Mouse (Mus musculus) bone marrow, adult 2 months (tissue): Measurements from ENCODE around the gene Hist1h2bl.

Source experiments
- CTCF ChIP-seq: fragments of 200-500 bp; IDR thresholded peaks from 2 replicates; pipeline ENCODE4 v1.5.1; 2011; ENCODE audit warnings: low read length, control low read depth; ENCODE audit not compliant: control insufficient read depth, insufficient read depth
- POLR2A ChIP-seq: fragments of 200-500 bp; IDR thresholded peaks from 2 replicates; pipeline ENCODE4 v1.6.1; 2011; ENCODE audit warnings: low read depth, mild to moderate bottlenecking, control low read depth, low read length, borderline replicate concordance; ENCODE audit not compliant: control insufficient read depth

DNA sequence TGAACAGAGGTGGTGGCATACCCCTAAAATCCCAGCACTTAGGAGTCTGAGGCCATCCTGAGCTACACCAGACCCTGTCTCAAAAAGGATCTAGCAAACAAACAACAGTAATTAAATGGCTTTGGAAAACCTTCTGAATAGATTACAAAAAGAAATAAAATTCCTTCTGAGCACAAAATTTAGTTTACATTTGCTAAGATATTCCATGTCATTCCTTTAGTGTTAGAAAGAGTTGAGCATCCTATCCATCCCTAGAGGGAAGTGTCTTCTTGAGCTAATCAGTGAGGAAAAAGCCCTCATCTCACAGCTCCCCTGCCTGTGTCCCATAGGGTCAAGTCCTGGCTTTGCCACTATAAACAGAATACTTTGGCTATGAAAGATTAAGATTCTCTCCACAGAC lies 18.1 kb downstream of the Hist1h2bl start, which contains the start of gene Olfr1359:
- TF ChIP-seq CTCF = no peak
- TF ChIP-seq POLR2A = no peak
